Mouse (Mus musculus) limb, embryonic 14.5 days (tissue): ENCODE results near the gene Txn1. TPM values are rescaled to one million over a fixed set of nuclear protein-coding genes. Genes with fewer than 3 reads are reported as not detected.

Experiments
- ATAC-seq: fragments of 200-750 bp; cut with Nextera tagmentation; 2 replicates; pipeline ENCODE4 v1.8.0; 2017; ENCODE audit warnings: low read depth, moderate number of reproducible peaks, moderate TSS enrichment; ENCODE audit not compliant: low FRiP score
- DNase-seq: peaks from one replicate; pipeline ENCODE4 v3.0.0-alpha.2; 2015; ENCODE audit warnings: low spot score
- H3K27ac ChIP-seq: fragments of 300-500 bp; sonication (generic); replicated peaks from 2 replicates; pipeline ENCODE4 v1.5.1; 2014; ENCODE audit warnings: low read depth, mild to moderate bottlenecking, low read length, moderate library complexity, mixed read lengths
- H3K27me3 ChIP-seq: fragments of 300-500 bp; sonication (generic); 2 replicates; pipeline ENCODE4 v1.6.1; 2014; ENCODE audit warnings: low read length, mixed read lengths; ENCODE audit not compliant: control insufficient read depth, insufficient read depth
- H3K36me3 ChIP-seq: fragments of 300-500 bp; sonication (generic); 2 replicates; pipeline ENCODE4 v1.6.1; 2014; ENCODE audit warnings: mild to moderate bottlenecking, low read length, moderate library complexity, mixed read lengths; ENCODE audit not compliant: control insufficient read depth, insufficient read depth
- H3K4me1 ChIP-seq: fragments of 300-500 bp; sonication (generic); 2 replicates; pipeline ENCODE4 v1.6.1; 2014; ENCODE audit warnings: antibody characterized with exemption, low read length, mixed read lengths; ENCODE audit not compliant: control insufficient read depth, insufficient read depth
- H3K4me2 ChIP-seq: fragments of 300-500 bp; sonication (generic); replicated peaks from 2 replicates; pipeline ENCODE4 v1.6.1; 2014; ENCODE audit warnings: low read depth, mild to moderate bottlenecking, low read length, moderate library complexity; ENCODE audit not compliant: severe bottlenecking
- H3K4me3 ChIP-seq: fragments of 300-500 bp; sonication (generic); replicated peaks from 2 replicates; pipeline ENCODE4 v1.5.1; 2014; ENCODE audit warnings: low read length
- H3K9ac ChIP-seq: fragments of 300-500 bp; sonication (generic); 2 replicates; pipeline ENCODE4 v1.6.1; 2014; ENCODE audit warnings: mild to moderate bottlenecking, low read depth, low read length, moderate library complexity; ENCODE audit not compliant: severe bottlenecking
- H3K9me3 ChIP-seq: fragments of 300-500 bp; sonication (generic); 2 replicates; pipeline ENCODE4 v1.6.1; 2016; ENCODE audit warnings: low read length; ENCODE audit not compliant: control insufficient read depth
- POLR2A ChIP-seq: fragments of 200-500 bp; IDR thresholded peaks from 2 replicates; pipeline ENCODE4 v1.8.0; 2012; ENCODE audit warnings: inconsistent platforms, mild to moderate bottlenecking, moderate library complexity, borderline replicate concordance; ENCODE audit not compliant: insufficient read depth, insufficient read length; ENCODE audit errors: extremely low read depth
- WGBS: fragments of 180-500 bp; shearing (Covaris S2); extraction: QIAGEN DNeasy Blood & Tissue Kit; methylation state at CpG from one replicate; pipeline ENCODE4 v1.1.7; 2014; 5-methylcytosine and 5-hydroxymethylcytosine counted together
- polyA plus RNA-seq, 2 experiments: library from polyadenylated mRNA; depleted of rRNA in 1 of 2; stranded (reverse) in 1 of 2; unstranded in 1 of 2; fragments of >200 nt; fragmentation: Nextera tagmentation in 1 of 2; extraction: Ambion mirVana in 1 of 2; gene quantifications; 2 replicates each; pipeline versions ENCODE4 v1.2.1 to v1.2.3; 2012 to 2014

Txn1 gene
- polyA plus RNA-seq, 2 experiments = 292 to 378 TPM

DNA sequence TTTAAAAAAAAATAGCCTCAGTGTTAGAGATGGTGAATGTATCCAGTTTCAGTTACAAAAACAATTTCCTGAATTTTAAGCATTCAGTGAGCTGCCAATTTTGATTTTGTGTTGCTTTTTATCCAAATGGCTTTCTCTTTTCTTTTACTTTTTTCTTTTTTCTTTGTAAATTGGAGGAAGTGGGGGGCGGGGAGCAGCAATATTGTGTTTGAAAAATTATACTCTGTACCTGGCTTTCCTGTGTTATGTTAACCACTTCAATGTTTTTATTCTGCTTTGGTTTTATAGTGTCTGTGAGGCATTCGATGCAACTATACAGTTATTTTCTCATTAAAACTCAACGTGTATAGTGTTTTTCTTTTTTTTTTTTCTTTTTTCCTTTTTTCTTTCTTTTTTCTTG lies 59.6 kb downstream of the Txn1 start:
- DNase-seq = no peak
- ATAC-seq = no peak
- TF ChIP-seq POLR2A = no peak
- peaks cover 9% of the 10 kb centered on the region; the same call in 1 of the 2 replicates for H3K36me3 ChIP-seq
- H3K27ac ChIP-seq = no peak overlapping the region
- no peak overlapping the region for H3K9ac ChIP-seq
- H3K4me2 ChIP-seq = no peak overlapping the region
- no peaks in the 10 kb centered on the region for H3K9me3 ChIP-seq
- H3K4me1 ChIP-seq = peaks cover 3% of the 10 kb centered on the region; the same call in 1 of the 2 replicates
- H3K4me3 ChIP-seq = no peak overlapping the region
- 54% methylated on average over 3 of the region's 3 CpGs for WGBS
- H3K27me3 ChIP-seq = no peaks in the 10 kb centered on the region

DNA sequence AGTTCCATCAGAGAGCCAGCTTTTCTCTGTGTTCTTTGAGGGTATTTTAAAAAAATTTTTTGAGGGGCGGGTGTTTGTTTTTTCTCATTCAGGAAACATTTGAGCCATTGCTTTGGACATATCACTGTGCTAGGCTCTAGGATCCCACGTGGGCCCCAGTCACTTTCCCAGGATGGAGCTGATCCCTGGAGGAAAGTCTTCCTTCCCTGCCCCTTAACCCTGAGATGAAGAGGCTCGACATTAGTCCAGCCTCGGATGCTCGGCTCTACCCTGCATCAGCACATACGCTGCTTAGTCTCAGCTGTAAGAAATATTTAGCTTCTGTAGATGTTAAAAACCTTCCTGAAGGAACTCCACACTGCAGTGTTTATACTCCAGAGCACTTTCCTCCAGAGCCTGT lies 60.3 kb downstream of the Txn1 start:
- Histone ChIP-seq H3K4me2 (no peak overlapping the region), H3K9ac (no peak overlapping the region), H3K27ac (no peak overlapping the region), H3K9me3 (no peaks in the 10 kb centered on the region), H3K36me3 (peaks cover 9% of the 10 kb centered on the region; the same call in 1 of the 2 replicates), H3K4me3 (no peak overlapping the region), H3K4me1 (peaks cover 3% of the 10 kb centered on the region; the same call in 1 of the 2 replicates), H3K27me3 (no peaks in the 10 kb centered on the region)
- ATAC-seq (no peak), DNase-seq (no peak)
- WGBS = 67% methylated on average over 6 of the region's 6 CpGs
- TF ChIP-seq POLR2A = no peak

- Histone ChIP-seq H3K4me1 (peaks cover 3% of the 10 kb centered on the region; the same call in 1 of the 2 replicates), H3K27ac (no peak overlapping the region), H3K4me3 (no peak overlapping the region), H3K9ac (no peak overlapping the region), H3K36me3 (peaks cover 9% of the 10 kb centered on the region; the same call in 1 of the 2 replicates), H3K9me3 (no peaks in the 10 kb centered on the region), H3K27me3 (no peaks in the 10 kb centered on the region), H3K4me2 (no peak overlapping the region)
- no peak for TF ChIP-seq POLR2A
- no peak for DNase-seq
- WGBS = 59% methylated on average over 5 of the region's 5 CpGs
- ATAC-seq = no peak
Observed at GRCm38 (mm10) chr4:57895140-57895539, 61.1 kb downstream of the Txn1 start.

Other genes with a start within 250 kb of the Txn1 start
- gene Akap2, start 238.8 kb downstream of the Txn1 start, polyA plus RNA-seq (2012; rRNA removed) = 27.6 and 33.2 TPM in 2 replicates
- 23.6 and 31.1 TPM in 2 replicates for gene Akap2, start 238.8 kb downstream of the Txn1 start, polyA plus RNA-seq (2014; fragmentation: Nextera tagmentation; extraction: Ambion mirVana)
- 0.33 and 0.36 TPM in 2 replicates for gene D630039A03Rik, start 40.1 kb downstream of the Txn1 start, polyA plus RNA-seq (2012; rRNA removed)
- gene D630039A03Rik, start 40.1 kb downstream of the Txn1 start, polyA plus RNA-seq (2014; fragmentation: Nextera tagmentation; extraction: Ambion mirVana) = 0.11 and 0.17 TPM in 2 replicates
- not detected in 2 replicates for gene Txndc8, start 52.7 kb upstream of the Txn1 start, polyA plus RNA-seq (2012; rRNA removed)
- gene Txndc8, start 52.7 kb upstream of the Txn1 start, polyA plus RNA-seq (2014; fragmentation: Nextera tagmentation; extraction: Ambion mirVana) = not detected in 2 replicates